Mouse (Mus musculus) limb, embryonic 10.5 days (tissue): Measurements from ENCODE around the gene Nfe2l1. TPM values are rescaled to one million over a fixed set of nuclear protein-coding genes. Genes with fewer than 3 reads are reported as not detected.
A peak's percentile ranks its signal among the peaks of the same experiment; 100 is the strongest.
"Not testable (repeated sequence)": the region's sequence is repeated elsewhere in the genome, so short reads cannot be mapped to it uniquely, and the experiment has no call there.

Experiments used
- DNase-seq: peaks from one replicate; pipeline ENCODE4 v3.0.0-alpha.2; 2017; ENCODE audit warnings: low spot score
- H3K27ac ChIP-seq: fragments of 300-500 bp; sonication (generic); 2 replicates; pipeline ENCODE4 v1.5.1; 2016; ENCODE audit warnings: mild to moderate bottlenecking
- H3K27me3 ChIP-seq: fragments of 300-500 bp; sonication (generic); 2 replicates; pipeline ENCODE4 v1.6.1; 2016; ENCODE audit warnings: low read depth, mild to moderate bottlenecking; ENCODE audit not compliant: poor library complexity, severe bottlenecking
- H3K36me3 ChIP-seq: fragments of 300-500 bp; sonication (generic); 2 replicates; pipeline ENCODE4 v1.6.1; 2016; ENCODE audit warnings: mild to moderate bottlenecking, moderate library complexity
- H3K4me1 ChIP-seq: fragments of 300-500 bp; sonication (generic); 2 replicates; pipeline ENCODE4 v1.6.1; 2016
- H3K4me3 ChIP-seq: fragments of 300-500 bp; sonication (generic); 2 replicates; pipeline ENCODE4 v1.5.1; 2016; ENCODE audit warnings: mild to moderate bottlenecking, moderate library complexity
- H3K9me3 ChIP-seq: fragments of 300-500 bp; sonication (generic); replicated peaks from 2 replicates; pipeline ENCODE4 v1.6.1; 2016; ENCODE audit warnings: mild to moderate bottlenecking
- whole genome bisulfite sequencing: fragments of 180-500 bp; shearing (Covaris S2); methylation state at CpG from one replicate; pipeline ENCODE4 v1.1.7; 2016; 5-methylcytosine and 5-hydroxymethylcytosine counted together
- polyA plus RNA-seq: library from polyadenylated mRNA; unstranded; fragments of >200 nt; fragmentation: Nextera tagmentation; extraction: Ambion mirVana; gene quantifications from 2 replicates; pipeline ENCODE4 v1.2.1, GENCODE M21; 2016

Gene Nfe2l1
- polyA plus RNA-seq, 1 experiment from 2014 or later, result 69.3 TPM

DNA sequence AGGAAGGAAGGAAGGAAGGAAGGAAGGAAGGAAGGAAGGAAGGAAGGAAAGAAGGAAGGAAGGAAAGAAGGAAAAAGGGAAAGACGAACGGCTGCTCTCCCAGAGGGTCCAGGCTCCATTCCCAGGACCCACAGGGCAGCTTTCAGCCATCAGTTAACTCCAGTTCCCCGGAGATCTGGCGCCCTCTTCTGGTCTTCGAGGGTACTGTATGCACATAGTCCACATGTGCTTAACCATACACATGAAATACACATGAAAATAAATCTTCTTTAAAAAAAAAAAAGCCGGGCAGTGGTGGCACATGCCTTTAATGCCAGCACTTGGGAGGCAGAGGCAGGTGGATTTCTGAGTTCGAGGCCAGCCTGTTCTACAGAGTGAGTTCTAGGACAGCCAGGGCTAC, 44.9 kb downstream of the Nfe2l1 start:
- WGBS, result 18% methylated on average over 7 of the region's 7 CpGs

DNA sequence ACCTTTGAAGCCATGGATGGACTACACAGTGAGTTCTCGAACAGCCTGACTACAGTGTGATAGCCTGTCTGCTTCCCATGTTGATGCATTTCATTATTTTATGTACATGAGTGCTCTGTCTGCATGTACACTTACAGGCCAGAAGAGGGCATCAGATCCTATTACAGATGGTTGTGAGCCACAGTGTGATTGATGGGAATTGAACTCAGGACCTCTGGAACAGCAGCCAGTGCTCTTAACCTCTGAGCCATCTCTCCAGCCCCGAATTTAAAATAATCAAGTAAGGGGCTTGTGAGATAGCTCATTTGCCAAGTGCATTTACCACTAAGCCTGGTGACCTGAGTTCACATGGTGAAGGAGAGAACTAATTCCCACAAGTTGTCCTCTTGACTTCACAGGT, 48.3 kb downstream of the Nfe2l1 start:
- Histone ChIP-seq H3K27me3 (no peaks in the 10 kb centered on the region), H3K27ac (no peak overlapping the region), H3K4me1 (peaks cover 14% of the 10 kb centered on the region), H3K36me3 (no peaks in the 10 kb centered on the region), H3K9me3 (no peaks in the 10 kb centered on the region), H3K4me3 (no peak overlapping the region)
- no peak for DNase-seq
- 81% methylated on average over 2 of the region's 2 CpGs for WGBS

More for the DNA sequence above, 44.9 kb downstream of the Nfe2l1 start:
- not testable (repeated sequence) for H3K27me3 ChIP-seq, H3K27ac ChIP-seq, H3K9me3 ChIP-seq, H3K4me3 ChIP-seq, H3K36me3 ChIP-seq
- peak; percentile 88 for DNase-seq
- H3K4me1 ChIP-seq, result peaks cover 14% of the 10 kb centered on the region

DNA sequence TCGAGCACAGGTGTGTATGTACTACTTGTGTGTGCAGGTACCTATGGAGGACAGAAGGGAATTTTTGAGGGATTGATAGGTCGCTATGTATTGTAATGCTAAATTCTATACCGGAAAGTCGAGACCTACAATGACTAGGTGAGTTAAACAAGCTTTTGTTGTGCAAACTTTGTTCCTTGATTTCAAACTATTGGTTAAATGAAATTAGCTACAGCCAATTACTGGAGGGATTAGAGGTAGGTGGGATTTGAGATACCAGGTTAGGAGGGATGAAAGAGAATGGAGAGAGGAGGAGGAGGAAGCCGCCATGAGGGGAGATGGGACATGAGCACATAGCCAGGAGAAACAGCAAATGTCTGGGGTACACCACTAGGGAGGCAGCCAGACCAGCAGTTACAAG, 49.5 kb downstream of the Nfe2l1 start:
- no peak for DNase-seq
- no peak overlapping the region for H3K27ac ChIP-seq
- H3K4me3 ChIP-seq, result no peak overlapping the region
- peaks cover 15% of the 10 kb centered on the region for H3K4me1 ChIP-seq
- no peaks in the 10 kb centered on the region for H3K9me3 ChIP-seq
- H3K36me3 ChIP-seq, result no peaks in the 10 kb centered on the region
- 68% methylated on average over 5 of the region's 5 CpGs for WGBS
- H3K27me3 ChIP-seq, result no peaks in the 10 kb centered on the region

DNA sequence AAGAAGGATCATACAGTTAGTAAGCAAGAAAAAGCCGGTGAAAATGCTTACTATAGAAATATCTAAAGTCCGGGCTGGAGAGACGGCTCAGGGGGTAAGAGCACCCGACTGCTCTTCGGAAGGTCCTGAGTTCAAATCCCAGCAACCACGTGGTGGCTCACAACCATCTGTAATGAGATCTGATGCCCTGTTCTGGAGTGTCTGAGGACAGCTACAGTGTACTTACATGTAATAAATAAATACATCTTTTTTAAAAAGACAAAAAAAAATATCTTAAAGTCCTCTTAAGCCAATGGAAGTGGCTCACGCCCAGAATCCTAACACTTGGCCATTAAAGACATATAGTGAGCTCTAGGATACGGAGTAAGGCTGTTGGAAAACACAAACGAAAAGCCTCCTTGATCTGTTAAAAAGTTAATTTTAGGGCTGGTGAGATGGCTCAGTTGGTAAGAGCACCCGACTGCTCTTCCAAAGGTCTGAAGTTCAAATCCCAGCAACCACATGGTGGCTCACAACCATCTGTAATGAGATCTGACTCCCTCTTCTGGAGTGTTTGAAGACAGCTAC, 51.6 kb downstream of the Nfe2l1 start:
- DNase-seq, H3K9me3 ChIP-seq, H3K27me3 ChIP-seq: not testable (repeated sequence)
- H3K27ac ChIP-seq, result peak overlapping the region; percentile 82
- 68% methylated on average over 10 of the region's 10 CpGs for WGBS
- H3K4me3 ChIP-seq, result peak overlapping the region; percentile 76
- peaks cover 10% of the 10 kb centered on the region for H3K36me3 ChIP-seq
- H3K4me1 ChIP-seq, result peaks cover 26% of the 10 kb centered on the region

DNA sequence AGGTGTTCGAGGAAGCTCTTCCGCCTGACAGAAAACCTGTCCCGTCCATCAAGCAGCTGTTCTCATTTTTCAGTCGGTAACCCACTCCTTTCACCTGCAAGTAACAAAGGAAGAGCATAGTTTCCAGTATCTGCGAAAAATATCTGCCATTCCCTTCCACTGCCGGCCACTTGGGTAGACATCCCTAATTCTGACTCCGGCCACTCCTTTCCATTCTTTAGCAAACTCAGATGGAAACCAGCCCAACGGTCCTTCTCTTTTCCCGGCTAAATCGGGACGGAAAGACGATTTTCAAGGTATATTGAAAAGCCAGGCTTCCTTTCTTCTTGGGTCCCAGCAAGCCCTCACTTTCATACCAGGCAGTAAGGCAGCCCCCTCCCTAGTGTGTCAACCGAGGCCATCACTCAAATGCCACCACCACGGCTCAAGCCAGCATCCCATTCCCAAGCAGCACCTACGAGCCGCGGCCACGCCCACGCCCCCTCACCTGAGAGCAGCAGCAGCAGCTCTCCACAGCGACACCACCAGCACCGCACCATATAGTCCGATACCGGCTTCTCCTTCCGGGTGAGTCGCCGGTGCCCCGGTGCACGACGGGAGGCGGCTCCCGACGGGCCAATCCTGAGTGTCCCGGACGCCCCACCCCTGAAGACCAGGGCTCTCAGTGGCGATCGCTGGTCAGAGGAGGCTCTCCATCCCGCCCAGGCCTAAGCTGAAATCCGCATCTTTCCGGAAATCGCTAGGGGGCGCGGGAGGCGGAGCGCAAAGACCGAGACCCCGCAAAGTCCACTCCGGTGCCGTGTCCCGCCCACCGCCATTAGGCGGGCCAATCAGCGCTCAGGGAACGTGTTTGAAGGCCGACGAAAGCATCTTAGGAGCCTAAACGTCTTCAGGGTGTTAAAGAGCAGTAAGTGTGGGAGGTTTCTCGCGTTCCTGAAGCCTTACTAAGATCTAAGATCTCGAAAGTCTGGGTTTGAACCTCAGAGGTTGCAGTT, 52.5 kb downstream of the Nfe2l1 start, which contains the start of gene Snx11:
Gene Snx11, minus strand, starts transcription at position 592 of the 995 bp plus-strand sequence.
- DNase-seq, result peak; percentile 99

DNA sequence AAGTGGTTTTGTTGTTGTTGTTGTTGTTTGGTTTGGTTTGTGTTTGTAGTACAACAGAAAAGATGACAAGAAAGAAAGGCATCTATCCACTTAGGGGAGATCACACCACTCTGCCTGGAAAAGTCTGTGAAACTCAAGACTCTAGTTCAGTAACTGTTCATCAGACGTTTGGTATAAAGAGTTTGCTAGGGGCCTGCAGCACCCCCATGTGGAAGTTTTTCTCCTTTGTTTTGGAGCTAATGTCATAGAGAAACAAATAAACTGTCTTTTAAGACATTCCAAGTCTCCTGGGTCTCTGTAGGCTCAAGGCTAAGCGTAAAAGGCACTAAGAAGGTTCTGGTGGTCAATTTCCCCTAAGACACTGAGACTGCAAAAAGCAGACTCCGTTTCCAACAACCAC, 53.7 kb downstream of the Nfe2l1 start:
- H3K36me3 ChIP-seq, result peaks cover 31% of the 10 kb centered on the region
- no peaks in the 10 kb centered on the region for H3K27me3 ChIP-seq
- 49% methylated on average over 3 of the region's 3 CpGs for WGBS
- no peak overlapping the region for H3K4me3 ChIP-seq
- no peaks in the 10 kb centered on the region for H3K9me3 ChIP-seq
- H3K4me1 ChIP-seq, result peaks cover 26% of the 10 kb centered on the region
- H3K27ac ChIP-seq, result no peak overlapping the region
- DNase-seq, result no peak

More for the DNA sequence above, 52.5 kb downstream of the Nfe2l1 start, which contains the start of gene Snx11:
- Histone ChIP-seq H3K36me3 (peaks cover 19% of the 10 kb centered on the region), H3K27me3 (no peaks in the 10 kb centered on the region), H3K4me3 (peak within 1 kb of the TSS; percentile 76), H3K27ac (peak within 1 kb of the TSS; percentile 82), H3K9me3 (no peaks in the 10 kb centered on the region), H3K4me1 (peaks cover 26% of the 10 kb centered on the region)
- WGBS, result 1% methylated on average over 59 of the region's 59 CpGs

DNA sequence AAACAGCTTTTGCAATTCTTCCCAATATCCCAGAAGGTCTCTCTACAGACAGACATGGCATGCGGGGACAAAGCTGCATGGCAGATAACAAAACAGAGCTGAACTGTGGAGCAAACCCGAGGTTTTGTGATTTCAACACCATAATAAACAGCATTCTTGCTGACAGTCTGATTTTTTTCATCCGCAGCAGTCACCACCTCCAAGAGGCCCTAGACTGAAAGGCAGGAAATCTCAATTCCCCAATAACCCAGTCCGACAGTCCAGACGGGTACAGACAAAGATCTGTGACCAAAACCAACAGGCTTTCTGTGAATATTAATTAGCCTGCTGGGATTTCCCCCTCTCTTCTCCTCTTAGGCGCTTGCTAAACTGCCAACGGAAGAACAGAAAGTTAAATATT, 54.1 kb downstream of the Nfe2l1 start:
- Histone ChIP-seq H3K4me3 (no peak overlapping the region), H3K27ac (no peak overlapping the region), H3K4me1 (peaks cover 26% of the 10 kb centered on the region), H3K27me3 (no peaks in the 10 kb centered on the region), H3K36me3 (peaks cover 35% of the 10 kb centered on the region), H3K9me3 (no peaks in the 10 kb centered on the region)
- WGBS, result 83% methylated on average over 7 of the region's 7 CpGs
- DNase-seq, result no peak

DNA sequence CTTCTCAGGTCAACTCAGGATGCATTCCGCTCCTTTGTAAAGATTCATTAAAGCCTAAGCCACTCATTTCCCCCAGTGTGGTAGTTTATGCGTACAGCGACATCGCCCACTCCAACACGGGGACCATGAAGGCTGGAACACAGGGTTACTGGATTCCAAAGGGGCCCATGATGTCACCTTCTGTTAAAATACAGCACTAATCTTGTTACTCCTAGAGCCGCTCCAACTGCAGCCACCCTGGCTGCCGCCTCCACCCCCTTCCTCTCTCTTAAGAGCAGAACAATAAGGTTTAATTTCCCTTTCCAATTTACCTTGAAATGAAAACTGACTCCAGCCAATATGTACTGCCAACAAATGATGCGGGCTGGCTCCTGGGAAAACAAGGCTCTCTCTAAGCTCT, 54.7 kb downstream of the Nfe2l1 start:
- DNase-seq, result no peak
- Histone ChIP-seq H3K27me3 (no peaks in the 10 kb centered on the region), H3K4me1 (peaks cover 26% of the 10 kb centered on the region), H3K9me3 (no peaks in the 10 kb centered on the region), H3K36me3 (peaks cover 41% of the 10 kb centered on the region), H3K4me3 (no peak overlapping the region), H3K27ac (no peak overlapping the region)
- WGBS, result 82% methylated on average over 8 of the region's 8 CpGs

DNA sequence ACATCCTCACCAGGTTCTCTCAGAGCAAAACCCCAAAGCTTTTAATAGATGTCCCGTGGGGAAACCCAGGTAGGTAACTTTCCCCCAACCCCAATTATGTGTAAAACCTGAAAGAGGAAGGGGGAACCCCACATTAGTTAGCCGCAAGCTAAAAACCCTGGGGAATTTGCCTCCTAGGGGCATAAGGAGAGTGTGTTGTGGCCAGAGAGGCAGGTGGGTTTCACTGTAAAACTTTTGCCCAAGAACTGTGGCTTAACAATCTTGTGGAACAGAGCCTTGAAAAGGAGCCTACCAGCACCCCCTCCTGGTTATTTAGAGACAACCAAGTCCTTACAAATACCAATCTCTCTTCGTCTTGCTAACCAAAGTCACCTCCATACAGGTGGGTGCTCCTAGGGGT, 55.2 kb downstream of the Nfe2l1 start:
- DNase-seq, result no peak
- Histone ChIP-seq H3K4me3 (no peak overlapping the region), H3K9me3 (no peaks in the 10 kb centered on the region), H3K27me3 (no peaks in the 10 kb centered on the region), H3K36me3 (peaks cover 46% of the 10 kb centered on the region), H3K27ac (no peak overlapping the region), H3K4me1 (peaks cover 26% of the 10 kb centered on the region)
- WGBS, result 80% methylated on average over 3 of the region's 3 CpGs

DNA sequence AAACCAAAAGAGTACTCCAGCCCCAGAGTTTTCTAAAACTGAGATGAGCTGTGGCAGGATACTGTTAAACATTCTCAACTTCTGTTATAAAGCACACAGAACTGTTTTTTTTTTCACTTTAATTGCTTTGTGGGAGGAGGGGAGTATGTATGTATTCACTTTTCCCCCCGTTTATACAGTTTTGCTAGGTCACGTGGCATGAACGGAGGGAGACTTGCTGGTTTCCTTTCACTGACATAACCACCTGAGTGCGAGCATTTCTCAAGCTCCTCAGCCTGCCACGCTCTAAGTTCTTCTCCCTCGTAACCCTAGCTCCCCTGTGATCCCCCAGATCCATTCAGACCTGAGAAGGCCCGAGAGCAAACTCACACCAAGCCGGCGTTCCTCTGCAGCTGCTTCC, 57.4 kb downstream of the Nfe2l1 start:
- WGBS, result 92% methylated on average over 9 of the region's 9 CpGs
- H3K36me3 ChIP-seq, result peaks cover 65% of the 10 kb centered on the region
- peaks cover 33% of the 10 kb centered on the region for H3K4me1 ChIP-seq
- no peak overlapping the region for H3K4me3 ChIP-seq
- no peak for DNase-seq
- H3K27ac ChIP-seq, result no peak overlapping the region
- no peaks in the 10 kb centered on the region for H3K9me3 ChIP-seq
- H3K27me3 ChIP-seq, result no peaks in the 10 kb centered on the region

DNA sequence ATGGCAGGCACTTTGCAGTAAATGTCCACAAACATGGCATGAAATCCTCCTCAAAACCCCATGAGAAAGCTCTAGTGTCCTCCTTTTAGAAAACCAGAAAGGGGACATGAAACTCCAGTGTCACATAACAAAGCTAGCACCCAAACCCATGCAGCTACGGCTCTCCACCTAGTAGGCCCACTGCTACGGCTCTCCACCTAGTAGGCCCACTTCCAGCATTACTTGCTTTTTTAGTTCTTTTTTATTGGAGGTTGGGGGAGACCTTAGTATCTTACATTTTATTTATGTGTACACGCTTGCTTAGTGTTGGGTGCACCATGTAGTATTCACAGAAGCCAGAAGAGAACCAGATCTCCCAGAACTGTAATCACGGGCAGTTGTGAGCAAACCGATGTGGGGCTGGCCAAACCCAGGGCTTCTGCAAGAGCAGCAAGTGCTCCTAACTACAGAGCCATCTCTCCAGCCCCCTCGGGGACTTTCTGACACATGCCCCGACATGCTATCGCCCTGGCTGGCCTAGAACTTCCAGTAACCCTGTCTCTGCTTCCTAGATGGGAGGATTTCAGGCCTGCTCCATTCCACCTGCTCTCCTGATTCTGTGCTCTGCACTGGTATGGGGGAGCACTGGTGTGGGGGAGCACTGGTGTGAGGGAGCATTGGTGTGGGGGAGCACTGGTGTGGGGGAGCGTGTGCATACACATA, 58.3 kb downstream of the Nfe2l1 start:
- H3K4me1 ChIP-seq, result peaks cover 36% of the 10 kb centered on the region
- H3K36me3 ChIP-seq, result peaks cover 65% of the 10 kb centered on the region
- DNase-seq, result no peak
- H3K27me3 ChIP-seq, result no peaks in the 10 kb centered on the region
- no peak overlapping the region for H3K4me3 ChIP-seq
- no peak overlapping the region for H3K27ac ChIP-seq
- 92% methylated on average over 9 of the region's 9 CpGs for WGBS
- no peaks in the 10 kb centered on the region for H3K9me3 ChIP-seq

DNA sequence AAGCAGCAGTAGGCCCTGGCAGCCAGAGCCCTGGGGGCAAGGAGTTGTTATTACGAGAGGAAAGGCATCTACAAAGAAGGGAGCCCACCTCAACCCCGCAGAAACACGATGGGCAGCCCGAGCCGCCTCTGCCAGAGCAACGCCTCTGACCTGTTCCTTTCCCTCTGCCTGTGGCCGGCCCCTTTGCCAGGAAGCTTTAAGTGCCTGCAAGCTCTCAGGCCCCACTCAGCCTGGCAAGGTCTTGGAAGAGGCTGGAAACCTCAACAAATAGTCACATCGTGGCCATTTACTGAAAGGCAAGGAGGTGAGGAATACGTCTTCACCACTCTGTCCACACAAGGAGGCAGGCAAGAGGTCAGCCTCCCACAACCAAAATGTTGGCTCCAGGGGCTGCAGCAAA, 61.5 kb downstream of the Nfe2l1 start:
- Histone ChIP-seq H3K27me3 (no peaks in the 10 kb centered on the region), H3K4me1 (peaks cover 25% of the 10 kb centered on the region), H3K36me3 (peaks cover 56% of the 10 kb centered on the region), H3K4me3 (no peak overlapping the region), H3K9me3 (no peaks in the 10 kb centered on the region), H3K27ac (no peak overlapping the region)
- 60% methylated on average over 9 of the region's 9 CpGs for WGBS
- DNase-seq, result no peak
